Mouse (Mus musculus) heart, embryonic 16.5 days (tissue): ENCODE results near the gene Pde4a. TPM values are rescaled to one million over a fixed set of nuclear protein-coding genes. Genes with fewer than 3 reads are reported as not detected.
A peak's percentile ranks its signal among the peaks of the same experiment; 100 is the strongest.
"Not testable (repeated sequence)": the region's sequence is repeated elsewhere in the genome, so short reads cannot be mapped to it uniquely, and the experiment has no call there.

Source experiments
- ATAC-seq: fragments of 200-750 bp; cut with Nextera tagmentation; replicated peaks from 2 replicates; pipeline ENCODE4 v1.8.0; 2017; ENCODE audit warnings: moderate number of reproducible peaks; ENCODE audit not compliant: insufficient read depth, low FRiP score; ENCODE audit errors: extremely low read depth
- H3K27ac ChIP-seq: fragments of 300-500 bp; sonication (generic); 2 replicates; pipeline ENCODE4 v1.5.1; 2014; ENCODE audit warnings: mild to moderate bottlenecking, low read length, control low read depth, moderate library complexity
- H3K27me3 ChIP-seq: fragments of 300-500 bp; sonication (generic); 2 replicates; pipeline ENCODE4 v1.6.1; 2014; ENCODE audit warnings: low read length, mixed read lengths; ENCODE audit not compliant: control insufficient read depth, insufficient read depth
- H3K36me3 ChIP-seq: fragments of 300-500 bp; sonication (generic); 2 replicates; pipeline ENCODE4 v1.6.1; 2014; ENCODE audit not compliant: control insufficient read depth, insufficient read depth
- H3K4me1 ChIP-seq: fragments of 300-500 bp; sonication (generic); 2 replicates; pipeline ENCODE4 v1.6.1; 2014; ENCODE audit warnings: low read length, mixed read lengths; ENCODE audit not compliant: control insufficient read depth, insufficient read depth
- H3K4me2 ChIP-seq: fragments of 300-500 bp; sonication (generic); 2 replicates; pipeline ENCODE4 v1.6.1; 2014; ENCODE audit warnings: low read depth, mild to moderate bottlenecking, control low read depth, low read length
- H3K4me3 ChIP-seq: fragments of 300-500 bp; sonication (generic); 2 replicates; pipeline ENCODE4 v1.5.1; 2014; ENCODE audit warnings: mild to moderate bottlenecking, control low read depth, low read length
- H3K9ac ChIP-seq: fragments of 300-500 bp; sonication (generic); 2 replicates; pipeline ENCODE4 v1.6.1; 2014; ENCODE audit warnings: low read length, control low read depth
- H3K9me3 ChIP-seq: fragments of 300-500 bp; sonication (generic); replicated peaks from 2 replicates; pipeline ENCODE4 v1.6.1; 2016; ENCODE audit warnings: low read length; ENCODE audit not compliant: control insufficient read depth
- WGBS: fragments of 180-500 bp; shearing (Covaris S2); extraction: QIAGEN DNeasy Blood & Tissue Kit; methylation state at CpG from one replicate; pipeline ENCODE4 v1.1.7; 2014; 5-methylcytosine and 5-hydroxymethylcytosine counted together
- polyA plus RNA-seq: library from polyadenylated mRNA; unstranded; fragments of >200 nt; fragmentation: Nextera tagmentation; extraction: Ambion mirVana; gene quantifications from 2 replicates; pipeline ENCODE4 v1.2.1, GENCODE M21; 2015

Gene Pde4a
- polyA plus RNA-seq, 1 experiment from 2014 or later = 15.0 TPM

- H3K4me3 ChIP-seq = peak overlapping the region; percentile 42
- H3K27ac ChIP-seq = peak overlapping the region; percentile 85
- no peaks in the 10 kb centered on the region for H3K27me3 ChIP-seq
- no peaks in the 10 kb centered on the region for H3K36me3 ChIP-seq
- peaks cover 18% of the 10 kb centered on the region for H3K4me1 ChIP-seq
- peak; percentile 90 for ATAC-seq
- H3K9ac ChIP-seq = peak overlapping the region; percentile 63
- peak overlapping the region; percentile 66 for H3K4me2 ChIP-seq
- 7% methylated on average over 21 of the region's 21 CpGs for WGBS
- no peaks in the 10 kb centered on the region; the same call in none of the 2 replicates for H3K9me3 ChIP-seq
These were observed 55.2 kb downstream of the Pde4a start for GRCm38 (mm10) chr9:21220490-21221382.

- no peaks in the 10 kb centered on the region for H3K36me3 ChIP-seq
- H3K4me2 ChIP-seq = peak overlapping the region; percentile 66; the same call in 1 of the 2 replicates
- ATAC-seq = peak; percentile 5; the same call in 1 of the 2 replicates
- WGBS = 16% methylated on average over 7 of the region's 7 CpGs
- no peaks in the 10 kb centered on the region; the same call in none of the 2 replicates for H3K9me3 ChIP-seq
- peaks cover 20% of the 10 kb centered on the region for H3K4me1 ChIP-seq
- no peak overlapping the region; the same call in 1 of the 2 replicates for H3K9ac ChIP-seq
- H3K4me3 ChIP-seq = no peak overlapping the region
- H3K27ac ChIP-seq = peak overlapping the region; percentile 85
- H3K27me3 ChIP-seq = no peaks in the 10 kb centered on the region
These were observed 55.9 kb downstream of the Pde4a start for GRCm38 (mm10) chr9:21221383-21221929.

GRCm38 (mm10) chr9:21223490-21223889 lies 58.0 kb downstream of the Pde4a start:
- ATAC-seq, H3K4me2 ChIP-seq, H3K36me3 ChIP-seq, H3K9me3 ChIP-seq, H3K27ac ChIP-seq, H3K4me3 ChIP-seq, H3K9ac ChIP-seq, H3K27me3 ChIP-seq: not testable (repeated sequence)
- 76% methylated on average over 1 of the region's 2 CpGs for WGBS
- H3K4me1 ChIP-seq = peaks cover 25% of the 10 kb centered on the region

- H3K27ac ChIP-seq = no peak overlapping the region
- no peak for ATAC-seq
- no peaks in the 10 kb centered on the region for H3K27me3 ChIP-seq
- H3K36me3 ChIP-seq = peaks cover under 1% of the 10 kb centered on the region; the same call in 1 of the 2 replicates
- H3K4me1 ChIP-seq = peaks cover 25% of the 10 kb centered on the region
- H3K4me2 ChIP-seq = no peak overlapping the region
- 93% methylated on average over 6 of the region's 6 CpGs for WGBS
- H3K4me3 ChIP-seq = no peak overlapping the region
- H3K9ac ChIP-seq = no peak overlapping the region
- H3K9me3 ChIP-seq = no peaks in the 10 kb centered on the region; the same call in none of the 2 replicates
These were observed 58.4 kb downstream of the Pde4a start for GRCm38 (mm10) chr9:21223906-21224305.

GRCm38 (mm10) chr9:21224576-21225414 lies 59.3 kb downstream of the Pde4a start:
- ATAC-seq = 0 out of 2 replicates have a peak, but pooled peaks have one; percentile 38
- Histone ChIP-seq H3K4me3 (peak overlapping the region; percentile 55), H3K4me2 (peak overlapping the region; percentile 79), H3K9me3 (no peaks in the 10 kb centered on the region; the same call in none of the 2 replicates), H3K36me3 (peaks cover 9% of the 10 kb centered on the region), H3K9ac (peak overlapping the region; percentile 73), H3K27me3 (no peaks in the 10 kb centered on the region), H3K27ac (peak overlapping the region; percentile 82), H3K4me1 (peaks cover 25% of the 10 kb centered on the region)
- WGBS = 21% methylated on average over 26 of the region's 26 CpGs

- peaks cover 25% of the 10 kb centered on the region for H3K4me1 ChIP-seq
- peak overlapping the region; percentile 55 for H3K4me3 ChIP-seq
- H3K36me3 ChIP-seq = peaks cover 15% of the 10 kb centered on the region
- peak overlapping the region; percentile 82 for H3K27ac ChIP-seq
- H3K27me3 ChIP-seq = no peaks in the 10 kb centered on the region
- no peaks in the 10 kb centered on the region; the same call in 1 of the 2 replicates for H3K9me3 ChIP-seq
- WGBS = 13% methylated on average over 7 of the region's 7 CpGs
- peak overlapping the region; percentile 73 for H3K9ac ChIP-seq
- ATAC-seq = no peak
- H3K4me2 ChIP-seq = peak overlapping the region; percentile 79
These were observed 59.9 kb downstream of the Pde4a start for GRCm38 (mm10) chr9:21225415-21225758.

GRCm38 (mm10) chr9:21227342-21227741 lies 61.8 kb downstream of the Pde4a start:
- H3K9me3 ChIP-seq = no peaks in the 10 kb centered on the region; the same call in 1 of the 2 replicates
- H3K27ac ChIP-seq = no peak overlapping the region; the same call in 1 of the 2 replicates
- ATAC-seq = peak; percentile 59; the same call in 1 of the 2 replicates
- H3K4me2 ChIP-seq = peak overlapping the region; percentile 79
- 9% methylated on average over 16 of the region's 16 CpGs for WGBS
- H3K36me3 ChIP-seq = peaks cover 27% of the 10 kb centered on the region
- H3K4me1 ChIP-seq = peaks cover 14% of the 10 kb centered on the region
- peak overlapping the region; percentile 55 for H3K4me3 ChIP-seq
- H3K9ac ChIP-seq = peak overlapping the region; percentile 73
- H3K27me3 ChIP-seq = no peaks in the 10 kb centered on the region

GRCm38 (mm10) chr9:21231551-21231950 lies 66.0 kb downstream of the Pde4a start:
- no peak overlapping the region for H3K27ac ChIP-seq
- peaks cover 48% of the 10 kb centered on the region for H3K36me3 ChIP-seq
- 51% methylated on average over 23 of the region's 23 CpGs for WGBS
- H3K4me2 ChIP-seq = no peak overlapping the region
- no peak overlapping the region for H3K4me3 ChIP-seq
- ATAC-seq = no peak
- no peaks in the 10 kb centered on the region for H3K9me3 ChIP-seq
- peaks cover 10% of the 10 kb centered on the region for H3K4me1 ChIP-seq
- H3K27me3 ChIP-seq = no peaks in the 10 kb centered on the region
- H3K9ac ChIP-seq = no peak overlapping the region
